Mouse (Mus musculus): ENCODE measurements around the gene Gale.

DNA sequence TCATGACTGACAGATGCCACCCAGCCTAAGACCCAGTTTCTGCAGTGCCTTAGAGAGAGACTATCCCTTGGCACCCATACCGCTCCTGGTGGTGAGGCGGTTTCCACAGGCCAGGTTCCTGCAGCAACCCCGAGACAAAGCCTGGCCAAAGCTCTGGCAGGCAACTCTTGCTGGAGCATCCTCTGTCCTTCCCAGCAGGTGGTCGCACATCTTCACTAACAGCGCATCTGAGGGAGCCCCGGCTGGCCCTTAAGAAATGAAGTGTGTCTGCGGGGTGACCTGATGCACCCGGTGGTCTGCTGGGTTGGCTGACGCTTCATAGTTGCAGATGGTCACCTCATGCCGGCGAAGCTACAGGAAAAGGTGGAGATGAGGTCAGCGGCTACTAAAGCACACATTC is 12.6 kb downstream of the Gale start:
- TF ChIP-seq CTCF (IDR thresholded peaks at IDR 0.05; ENCODE audit: borderline replicate concordance, insufficient read depth, low read length) (no peak), POLR2A (IDR thresholded peaks at IDR 0.05; ENCODE audit: low read depth, low read length) (no peak)

All from embryonic fibroblast, embryonic 13.5 days (primary cell).